ENCODE assay signal across 9 mouse cellular contexts in the genomic region with DNA sequence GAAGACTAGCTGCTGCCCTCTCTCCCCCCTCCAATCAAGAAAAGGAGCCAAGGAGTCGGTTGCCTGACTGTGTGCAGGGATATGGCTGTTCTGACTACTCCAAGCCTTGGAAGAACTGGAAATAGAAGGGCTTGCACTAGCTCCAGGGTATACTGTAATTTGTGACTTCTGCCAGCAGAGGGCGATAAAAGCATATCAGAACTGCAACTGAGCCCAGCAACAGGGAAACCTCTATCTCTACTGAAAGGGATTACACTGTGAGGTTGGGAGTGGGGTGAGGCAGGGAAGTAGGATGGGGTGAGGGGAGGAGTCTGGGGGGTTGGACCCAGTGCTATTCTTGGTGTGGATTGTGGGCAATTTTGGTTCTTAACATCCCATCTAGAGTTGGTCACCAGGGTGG. TPM values are rescaled to one million over a fixed set of nuclear protein-coding genes. Genes with fewer than 3 reads are reported as not detected.
DNase-seq lines count a peak whose midpoint lies in the region; ATAC-seq and TF ChIP-seq lines count a peak whose summit lies in the region.
"Had no signal": no experiment of that assay in that cellular context is flagged by ENCODE, and none has a peak within 500 bp of the region (broad histone marks: within the 10 kb centered on the region; RNA-seq: fewer than 3 reads in every experiment).

No protein-coding gene starts in this region.

- no peaks in the 10 kb centered on the region for H3K4me1 ChIP-seq in MEL (ENCODE audit: control insufficient read depth in 1 of 2, insufficient read depth in 2 of 2, low read length in 2 of 2)
- peaks cover 12% of the 10 kb centered on the region for H3K4me1 ChIP-seq in forebrain, embryonic 12.5 days

- TF ChIP-seq CTCF in MEL (IDR thresholded peaks at IDR 0.05 in 2 of 3, conservative IDR thresholded peaks at IDR 0.05 in 1 of 3; ENCODE audit: control insufficient read depth in 1 of 3, insufficient read depth in 1 of 3, low read depth in 2 of 3, low read length in 3 of 3, poor library complexity in 1 of 3, severe bottlenecking in 1 of 3), result peak; percentile 66 to 82 (median 72)

- TF ChIP-seq RAD21 in MEL (IDR thresholded peaks at IDR 0.05; ENCODE audit: low read depth, low read length), result peak; percentile 73

- 0% methylated on average over 2 of the region's 2 CpGs for WGBS in forebrain, embryonic 12.5 days
- 0% methylated on average over 2 of the region's 2 CpGs for WGBS in large intestine, adult 2 months

- no peak for TF ChIP-seq POLR2A in MEL (IDR thresholded peaks at IDR 0.05; ENCODE audit: control insufficient read depth in 1 of 2, insufficient read depth in 1 of 2, low read depth in 1 of 2, low read length in 2 of 2, poor library complexity in 1 of 2)

- no peak overlapping the region for H3K9ac ChIP-seq in MEL (ENCODE audit: control insufficient read depth, low read depth, low read length, poor library complexity, severe bottlenecking)
- no peak overlapping the region for H3K9ac ChIP-seq in forebrain, embryonic 12.5 days
- H3K9ac ChIP-seq: limb, embryonic 12.5 days had no signal

- H3K27me3 ChIP-seq in MEL (ENCODE audit: control insufficient read depth in 1 of 2, insufficient read depth in 2 of 2, low read length in 2 of 2), result peaks cover 0 to 3% of the 10 kb centered on the region in 2 experiments; a peak in 2 of 4 replicates
- H3K27me3 ChIP-seq in forebrain, embryonic 12.5 days, result peaks cover 28% of the 10 kb centered on the region

- TF ChIP-seq EP300 in MEL (IDR thresholded peaks at IDR 0.05; ENCODE audit: low read depth in 1 of 2, low read length in 2 of 2), result no peak

- H3K27ac ChIP-seq in MEL (ENCODE audit: control insufficient read depth, low read depth, low read length), result no peak overlapping the region
- H3K27ac ChIP-seq in forebrain, embryonic 12.5 days, result no peak overlapping the region
- H3K27ac ChIP-seq: limb, embryonic 12.5 days had no signal

- no peaks in the 10 kb centered on the region for H3K79me2 ChIP-seq in MEL (ENCODE audit: control insufficient read depth, insufficient read depth, low read length, poor library complexity)

- no peaks in the 10 kb centered on the region for H3K9me3 ChIP-seq in MEL (replicated peaks; ENCODE audit: insufficient read depth, low read length)
- H3K9me3 ChIP-seq in forebrain, embryonic 12.5 days, result no peaks in the 10 kb centered on the region
- H3K9me3 ChIP-seq: limb, embryonic 12.5 days had no signal

- H3K4me2 ChIP-seq in forebrain, embryonic 12.5 days, result no peak overlapping the region
- H3K4me2 ChIP-seq: limb, embryonic 12.5 days had no signal

- peak; percentile 82 for ATAC-seq in forebrain, embryonic 12.5 days (ENCODE audit: low FRiP score)
- ATAC-seq in neutrophil, adult 5-6 weeks (ENCODE audit: extremely low read depth, insufficient number of reproducible peaks, low FRiP score, poor library complexity, severe bottlenecking), result peak; percentile 56; the same call in 1 of the 2 replicates

- DNase-seq in MEL (ENCODE audit: low read depth, low spot score), result peak; percentile 72
- DNase-seq in c-Kit-negative CD71-positive TER-119-positive erythroid progenitor cells, embryonic 14.5 days (ENCODE audit: low read depth, low spot score), result peak; percentile 44
- DNase-seq in heart, postnatal 14 days, result peak; percentile 72 to 82
- peak; percentile 45 for DNase-seq in large intestine, adult 2 months (ENCODE audit: low read depth, low spot score)
- DNase-seq in lung, adult 18-20 months, result peak; percentile 43 to 65
- peak; percentile 34 to 70 for DNase-seq in thymus, postnatal 10 days (ENCODE audit: low spot score in 2 of 2)

- H3K36me3 ChIP-seq in MEL (ENCODE audit: control insufficient read depth in 1 of 2, insufficient read depth in 2 of 2, low read length in 2 of 2), result no peaks in the 10 kb centered on the region
- no peaks in the 10 kb centered on the region for H3K36me3 ChIP-seq in forebrain, embryonic 12.5 days (replicated peaks)
- H3K36me3 ChIP-seq: limb, embryonic 12.5 days had no signal

- H3K4me3 ChIP-seq in MEL (ENCODE audit: control insufficient read depth in 1 of 2, insufficient read depth in 1 of 2, low read depth in 2 of 2, low read length in 2 of 2), result no peak overlapping the region
- H3K4me3 ChIP-seq in forebrain, embryonic 12.5 days (replicated peaks), result no peak overlapping the region
- H3K4me3 ChIP-seq: limb, embryonic 12.5 days had no signal

- intact Hi-C loops in heart, postnatal 14 days (cut with DNase I), result loop anchor here (5.0 kb wide), 2 partner anchors 156 to 676 kb away; no protein-coding TSS in a partner anchor

TF ChIP-seq in MEL, 35 proteins besides CTCF, POLR2A, EP300 and RAD21:
- peak; percentile 42 for TF ChIP-seq ZC3H11A (IDR thresholded peaks at IDR 0.05; ENCODE audit: low read depth, low read length)
- TF ChIP-seq HCFC1 (IDR thresholded peaks at IDR 0.05; ENCODE audit: low read depth, low read length), result no peak
- peak; percentile 54 for TF ChIP-seq SMC3 (IDR thresholded peaks at IDR 0.05; ENCODE audit: low read depth, low read length)
- no peak for TF ChIP-seq NRF1 (IDR thresholded peaks at IDR 0.05; ENCODE audit: insufficient read depth, low read depth, low read length, poor library complexity, severe bottlenecking)

RNA-seq across cellular contexts. Expression of a gene that starts 9.8 kb away (rescaled TPM):
- total RNA-seq in MEL (2012; rRNA removed), result not detected in 2 replicates
- polyA plus RNA-seq in MEL (2012; ENCODE audit: insufficient read depth in 1 of 2, insufficient read length in 2 of 2, low read depth in 1 of 2, low replicate concordance in 2 of 2, missing spikeins in 1 of 2), result not detected
- not detected in 2 replicates for polyA plus RNA-seq in forebrain, embryonic 12.5 days (2016; fragmentation: Nextera tagmentation; extraction: Ambion mirVana)
- not detected for total RNA-seq in heart, postnatal 14 days (2021)
- not detected in 2 replicates for polyA plus RNA-seq in large intestine, adult 2 months (2012; rRNA removed)
- total RNA-seq in neutrophil, adult 5-6 weeks (2017), result not detected in 2 replicates
- polyA plus RNA-seq: limb, embryonic 12.5 days had no signal

RNA-seq across cellular contexts. Expression of a gene that starts 57.6 kb away (rescaled TPM):
- not detected in 2 replicates for total RNA-seq in MEL (2012; rRNA removed)
- not detected for polyA plus RNA-seq in MEL (2012; ENCODE audit: insufficient read depth in 1 of 2, insufficient read length in 2 of 2, low read depth in 1 of 2, low replicate concordance in 2 of 2, missing spikeins in 1 of 2)
- polyA plus RNA-seq in forebrain, embryonic 12.5 days (2016; fragmentation: Nextera tagmentation; extraction: Ambion mirVana), result not detected in 2 replicates
- 10 to 100 TPM in 1 of 2 experiments, under 1 TPM in 1; 0.74 to 16.5 TPM for total RNA-seq in heart, postnatal 14 days (2021)
- polyA plus RNA-seq in large intestine, adult 2 months (2012; rRNA removed), result 0.10 and 0.15 TPM in 2 replicates
- 1.1 TPM in 1 of 2 replicates, not detected in the other for total RNA-seq in neutrophil, adult 5-6 weeks (2017)
- polyA plus RNA-seq: limb, embryonic 12.5 days had no signal
